Mouse (Mus musculus) skeletal muscle tissue, adult 2 months (tissue): ENCODE data around the gene Il10ra.
A peak's percentile ranks its signal among the peaks of the same experiment; 100 is the strongest.

Source experiments
- DNase-seq: peaks from one replicate; pipeline ENCODE4 v3.0.0-alpha.2; 2012; ENCODE audit warnings: low read depth, low spot score

The Il10ra gene

DNA sequence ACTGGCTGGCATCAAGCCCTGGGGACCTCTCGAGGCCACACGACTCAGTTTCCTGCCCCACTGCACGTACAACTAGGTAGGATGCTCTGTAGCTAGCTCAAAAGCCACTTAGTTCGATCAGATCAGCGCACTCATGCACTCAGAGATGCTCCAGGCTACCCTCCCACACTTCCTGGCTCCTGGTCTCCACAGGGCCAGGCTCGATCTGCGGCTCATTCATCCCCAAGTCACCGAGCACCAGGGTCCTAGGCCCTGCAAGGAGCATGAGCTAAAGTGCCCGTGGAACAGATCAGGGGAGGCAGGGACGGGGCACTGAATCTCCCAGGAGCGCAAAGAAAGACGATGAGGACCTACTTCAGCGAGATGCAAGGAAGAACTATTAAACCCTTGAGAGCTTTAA, 9.9 kb downstream of the Il10ra start:
- no peak for DNase-seq

DNA sequence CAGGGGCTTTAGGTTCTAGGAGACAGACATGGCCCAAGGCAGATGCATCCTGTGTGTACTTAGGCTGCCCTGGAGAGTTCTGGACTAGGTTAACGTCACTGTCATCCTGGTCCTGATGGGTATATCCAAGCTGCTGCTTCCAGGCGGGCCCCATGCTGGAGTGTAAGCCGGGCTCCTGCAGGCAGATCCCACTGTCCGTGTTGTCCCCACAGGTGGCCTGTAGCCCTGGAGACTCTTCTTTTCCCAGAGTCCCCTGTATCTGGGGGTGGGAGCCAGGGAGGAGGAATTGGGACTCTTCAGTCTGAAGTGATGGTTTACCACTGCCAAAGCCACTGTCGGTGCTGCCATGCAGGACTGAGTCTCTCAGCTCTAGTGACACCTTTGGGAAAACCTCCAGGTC, 13.0 kb downstream of the Il10ra start:
- no peak for DNase-seq

DNA sequence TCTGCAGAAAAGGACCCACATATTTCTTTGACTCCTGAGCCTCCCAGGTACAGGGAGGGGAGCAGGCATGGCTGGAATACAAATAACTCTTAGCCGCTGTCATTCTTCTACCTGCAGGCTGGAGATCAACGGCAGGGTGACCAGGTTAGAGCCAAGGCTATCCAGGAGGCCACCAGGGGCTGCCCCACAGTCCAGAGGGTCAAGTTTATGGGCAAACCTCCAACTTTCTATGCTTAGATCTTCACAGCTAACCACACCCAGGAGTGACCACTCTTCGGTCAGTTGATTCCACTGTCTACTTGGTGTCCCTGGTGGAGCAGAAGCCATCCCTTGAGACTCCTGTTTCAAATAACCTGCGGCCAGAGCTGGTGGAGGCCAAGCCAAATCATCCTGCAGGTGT, 13.5 kb downstream of the Il10ra start:
- DNase-seq = no peak

DNA sequence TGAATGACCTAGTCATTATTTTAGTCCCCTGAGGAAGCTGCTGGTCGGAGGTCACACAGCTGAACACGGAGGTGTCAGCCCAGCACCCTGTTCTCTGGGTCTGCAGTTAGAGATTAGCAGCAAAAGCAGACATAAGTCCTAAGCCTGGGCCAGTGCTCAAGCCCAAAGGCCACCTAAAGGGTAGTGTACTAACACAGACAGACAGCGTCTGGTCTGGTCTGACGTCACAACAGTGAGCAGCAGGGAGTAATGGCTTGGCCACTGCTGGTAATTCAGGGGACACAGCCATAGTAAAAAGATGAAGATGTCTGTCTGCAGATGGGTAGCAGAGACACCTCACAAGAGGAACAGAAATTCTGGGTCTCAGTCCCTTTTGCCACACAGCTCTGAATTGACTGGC, 14.3 kb downstream of the Il10ra start:
- no peak for DNase-seq

DNA sequence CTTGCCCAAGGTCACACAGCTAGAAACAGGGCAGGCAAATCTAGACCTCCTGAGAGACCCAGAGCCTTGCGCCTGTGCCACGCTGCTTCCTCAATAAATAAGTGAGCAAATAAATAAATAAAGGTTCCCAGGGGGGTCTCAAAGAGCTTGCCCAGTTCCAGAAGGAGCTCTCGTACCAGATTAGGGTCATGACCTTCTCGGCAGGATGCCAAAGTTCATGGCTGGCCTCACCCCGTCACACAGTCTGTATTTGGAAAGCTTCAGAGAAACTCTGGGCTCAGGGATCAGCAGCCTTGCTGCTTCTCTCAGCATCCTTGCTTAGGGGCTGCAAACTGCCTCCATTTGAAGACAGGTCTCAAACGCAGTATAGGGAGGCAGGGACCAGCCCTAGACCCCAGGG, 14.9 kb downstream of the Il10ra start:
- no peak for DNase-seq

DNA sequence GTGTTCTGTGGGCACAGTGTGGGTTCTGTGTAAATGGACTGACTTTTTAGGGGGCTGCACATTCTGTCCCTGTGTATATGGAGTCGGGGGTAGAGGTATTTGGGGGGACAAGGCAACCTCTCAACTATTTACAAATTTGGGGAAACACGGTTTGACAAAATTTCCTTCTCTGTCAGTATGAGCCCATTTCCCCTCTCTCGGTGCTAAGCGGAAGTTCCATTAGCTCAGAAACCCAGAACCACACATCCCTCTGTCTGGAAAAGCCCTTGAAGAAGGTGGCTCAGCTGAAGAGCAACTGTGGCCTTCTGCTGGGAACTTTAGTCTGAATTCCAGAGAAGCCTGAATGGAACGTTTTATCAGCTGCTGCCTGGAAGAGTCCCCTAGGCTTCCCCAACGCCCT, 16.6 kb downstream of the Il10ra start:
- DNase-seq = no peak

DNA sequence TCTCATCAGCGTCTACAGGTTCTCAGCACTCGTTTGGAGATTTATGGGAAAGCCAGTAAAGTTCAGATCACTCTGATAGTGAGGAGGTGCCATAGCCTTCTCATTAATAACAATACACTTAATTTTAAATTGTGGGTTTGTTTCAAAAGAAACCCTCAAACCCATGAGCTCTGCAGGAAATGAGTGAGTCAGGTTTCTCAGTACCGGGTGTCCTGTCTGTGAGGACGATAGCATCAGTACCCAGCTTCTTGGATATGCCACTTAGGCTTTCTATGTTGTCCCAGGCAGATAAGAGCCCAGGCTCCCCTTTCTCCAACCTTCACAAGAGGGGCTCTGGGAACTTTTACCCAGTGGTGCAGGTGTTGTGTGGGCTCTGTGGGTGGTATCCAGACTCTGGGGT, 17.0 kb downstream of the Il10ra start:
- no peak for DNase-seq

DNA sequence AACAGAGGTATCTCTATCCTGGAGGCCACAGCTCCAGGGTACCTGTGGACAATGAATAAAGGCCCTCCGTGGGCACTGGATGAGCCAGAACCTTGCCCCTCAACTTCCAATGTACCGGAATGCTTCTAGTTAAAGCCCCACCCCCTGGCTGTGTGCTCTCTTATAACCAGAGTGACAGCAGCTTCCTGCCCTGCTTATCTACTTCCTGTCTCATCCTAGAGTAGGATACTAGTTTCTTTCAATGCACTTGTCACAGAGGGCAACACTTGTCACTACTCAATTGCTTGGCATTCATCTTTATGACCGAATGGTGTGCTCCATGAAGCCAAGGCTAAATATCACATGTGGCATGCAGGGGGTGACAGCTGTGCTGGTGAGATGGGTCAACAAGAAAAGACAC, 17.7 kb downstream of the Il10ra start:
- no peak for DNase-seq

DNA sequence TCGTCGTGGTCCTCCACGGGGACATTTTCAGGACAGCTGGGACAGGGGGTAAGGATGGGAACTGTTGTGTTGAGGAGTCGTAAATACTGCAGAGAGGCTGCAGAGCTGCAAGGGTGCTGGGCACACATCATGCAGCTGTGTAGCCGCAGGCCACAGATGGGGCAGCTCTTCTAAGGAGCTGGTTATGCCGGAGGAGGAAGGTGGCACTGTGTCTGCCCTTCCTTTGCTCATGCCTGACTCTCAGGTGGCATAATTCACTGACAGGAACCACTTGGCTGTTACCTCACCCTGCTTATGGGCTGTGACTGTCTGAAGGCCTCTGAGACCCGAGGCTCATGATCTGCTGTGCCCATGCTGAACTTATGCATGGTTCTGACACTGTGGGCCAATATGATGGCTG, 18.6 kb downstream of the Il10ra start:
- DNase-seq = no peak

DNA sequence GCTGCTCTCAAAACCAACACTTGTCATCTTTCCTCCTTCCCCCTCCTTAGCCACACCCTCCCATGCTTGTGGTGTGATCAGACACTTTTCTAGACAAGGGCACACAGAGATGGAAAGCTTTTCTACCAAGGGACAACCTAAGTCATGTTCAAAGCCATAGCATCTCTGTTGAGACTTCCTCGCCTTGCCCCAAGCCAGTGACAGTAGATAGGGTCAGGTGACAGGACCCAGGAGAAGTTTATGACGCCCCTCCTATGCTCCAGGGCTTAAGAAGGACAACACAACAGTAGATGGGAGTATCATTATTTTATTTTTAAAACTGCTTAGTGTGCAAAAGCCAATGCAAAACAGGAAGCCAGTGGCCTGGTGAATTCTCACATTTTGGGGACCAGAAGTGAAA, 21.4 kb downstream of the Il10ra start:
- no peak for DNase-seq

DNA sequence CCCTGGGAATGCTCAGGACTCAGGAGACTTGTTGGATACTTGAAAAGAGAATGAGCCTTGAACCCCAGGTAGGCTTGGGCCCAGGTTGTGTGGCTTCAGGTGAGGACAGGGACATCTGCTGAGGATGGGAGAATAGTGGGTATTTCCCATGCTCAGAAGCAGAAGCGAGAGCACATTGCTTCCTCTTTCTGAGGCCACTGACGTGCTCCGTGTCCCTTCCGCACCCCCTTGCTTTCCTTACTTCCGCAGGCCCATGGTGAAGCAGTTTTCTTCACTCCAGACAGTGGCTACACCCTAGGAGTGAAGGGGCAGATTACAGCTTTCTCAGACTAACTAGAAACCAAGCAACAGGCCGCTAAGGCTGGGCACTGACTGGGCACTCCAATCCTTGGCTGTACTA, 22.9 kb downstream of the Il10ra start:
- peak; percentile 54 for DNase-seq

DNA sequence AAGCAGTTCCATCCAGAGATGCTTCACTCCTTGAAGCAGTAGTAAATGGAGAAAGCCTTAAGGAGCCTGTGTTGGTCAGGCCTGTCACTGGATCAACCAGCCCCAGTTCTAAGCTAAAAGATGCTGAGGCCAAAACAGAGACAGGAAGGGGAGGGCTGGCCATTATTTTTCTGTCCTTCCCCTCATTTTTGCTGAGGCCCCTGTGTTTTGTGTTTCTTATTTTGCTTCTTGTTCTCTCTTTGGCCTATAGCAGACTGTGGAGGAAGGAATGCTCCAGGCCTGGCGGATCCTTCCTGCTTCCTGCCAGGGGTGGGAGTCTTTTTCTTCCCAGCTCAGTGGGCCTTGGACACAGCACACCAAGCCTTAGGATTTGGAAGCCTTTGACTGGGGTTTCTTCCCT, 23.5 kb downstream of the Il10ra start:
- DNase-seq = no peak

DNA sequence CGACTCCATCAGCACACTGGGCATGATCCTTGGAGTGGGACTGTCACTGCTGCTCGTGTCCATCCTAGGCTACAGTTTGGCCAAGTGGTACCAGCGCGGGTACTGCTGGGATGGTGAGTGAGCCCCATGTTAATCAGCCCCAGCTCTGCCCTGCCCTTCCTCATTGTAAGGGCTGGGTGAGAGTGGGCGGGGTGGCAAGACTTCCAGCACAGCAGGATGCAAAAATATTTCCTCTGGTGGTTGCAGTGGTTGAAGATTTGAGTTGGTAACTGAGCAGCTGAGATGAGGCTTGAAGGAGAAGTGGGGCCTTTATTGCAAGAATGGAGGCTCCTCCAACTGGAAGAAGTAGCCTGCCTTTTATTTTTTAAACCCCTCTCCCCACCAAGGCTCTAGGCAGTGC, 27.6 kb downstream of the Il10ra start:
- DNase-seq = no peak

DNA sequence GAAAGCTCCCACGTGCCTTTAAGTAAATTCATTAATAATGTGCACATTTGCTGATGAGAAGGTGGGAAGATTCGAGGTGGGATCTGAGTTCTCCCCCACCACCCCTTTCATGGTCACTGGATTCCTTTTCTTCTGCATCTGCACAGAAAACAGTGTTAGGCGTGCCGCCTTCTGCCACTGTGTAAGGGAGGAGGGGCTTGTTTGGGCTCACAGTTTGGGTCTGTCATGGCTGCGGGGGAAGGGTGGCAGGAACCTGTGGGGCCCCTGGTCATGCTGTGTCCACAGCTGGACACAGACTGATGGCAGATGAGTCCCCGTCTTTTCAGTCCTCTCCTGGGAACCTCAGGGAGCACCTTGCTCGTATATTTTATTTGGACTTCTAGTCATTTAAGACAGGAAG, 32.2 kb downstream of the Il10ra start:
- DNase-seq = no peak

DNA sequence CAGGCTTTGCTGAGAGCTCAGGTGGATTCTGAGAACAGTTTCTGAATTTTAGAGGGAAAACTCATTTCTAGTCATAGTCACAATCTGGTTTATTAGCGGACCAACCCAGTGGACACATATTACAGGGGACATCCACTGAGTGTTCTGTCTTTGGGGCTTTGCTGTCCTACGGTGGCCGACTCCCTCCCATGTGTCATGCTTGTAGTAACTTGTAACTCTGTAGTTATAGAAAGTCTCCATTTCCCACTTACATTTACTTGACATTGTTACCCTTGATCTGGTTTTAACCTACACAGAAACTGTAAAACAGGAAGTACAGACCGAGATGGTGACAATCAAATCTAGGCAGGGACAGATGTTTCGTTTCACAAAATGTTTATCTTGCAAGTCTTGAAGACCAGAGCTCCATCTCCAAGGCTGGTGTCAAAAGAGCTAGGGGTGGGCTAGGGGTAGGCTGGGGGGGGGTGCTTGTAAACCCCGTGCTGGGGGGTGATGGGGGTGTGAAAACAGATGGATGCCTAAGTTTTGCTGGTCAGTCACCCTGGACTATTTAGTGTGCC, 33.2 kb downstream of the Il10ra start:
- no peak for DNase-seq

DNA sequence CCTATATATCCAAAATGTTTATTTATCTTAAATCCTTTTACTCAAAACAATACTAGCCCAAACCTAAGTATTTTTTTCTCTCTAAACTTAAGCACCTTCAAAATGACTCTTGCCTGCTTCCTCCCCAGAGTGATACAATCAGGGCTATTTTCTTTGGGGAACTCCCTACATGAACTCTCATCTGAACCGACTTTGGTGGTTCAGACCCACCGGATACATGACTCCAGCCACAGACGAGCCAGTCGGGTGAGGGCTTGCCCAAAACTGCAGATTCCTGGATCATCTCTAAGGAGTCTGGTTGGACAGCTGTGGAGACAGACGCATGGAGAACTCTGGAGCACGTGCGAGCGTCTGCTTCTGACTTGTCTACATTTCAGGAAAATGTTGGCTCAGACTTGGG, 39.6 kb downstream of the Il10ra start:
- no peak for DNase-seq

DNA sequence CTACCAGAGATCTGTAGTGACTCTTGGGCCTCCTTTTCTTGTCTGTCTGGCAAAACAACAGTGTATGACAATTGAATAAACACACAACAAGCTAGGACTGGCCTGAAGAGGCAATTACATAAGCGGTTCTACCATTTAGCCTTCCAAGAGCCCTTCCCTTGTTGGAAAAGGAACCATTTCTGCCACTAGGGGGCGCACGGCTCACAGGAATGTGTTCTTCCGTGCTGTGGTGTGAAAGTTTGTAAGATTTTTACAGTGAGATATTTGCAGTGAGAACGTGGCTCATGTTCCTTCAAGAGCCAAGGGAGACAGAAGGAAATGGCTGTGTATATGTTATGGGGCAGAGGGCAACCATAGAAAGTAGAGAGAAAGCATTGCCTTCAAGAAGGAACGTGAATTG, 47.4 kb downstream of the Il10ra start:
- peak; percentile 78 for DNase-seq

DNA sequence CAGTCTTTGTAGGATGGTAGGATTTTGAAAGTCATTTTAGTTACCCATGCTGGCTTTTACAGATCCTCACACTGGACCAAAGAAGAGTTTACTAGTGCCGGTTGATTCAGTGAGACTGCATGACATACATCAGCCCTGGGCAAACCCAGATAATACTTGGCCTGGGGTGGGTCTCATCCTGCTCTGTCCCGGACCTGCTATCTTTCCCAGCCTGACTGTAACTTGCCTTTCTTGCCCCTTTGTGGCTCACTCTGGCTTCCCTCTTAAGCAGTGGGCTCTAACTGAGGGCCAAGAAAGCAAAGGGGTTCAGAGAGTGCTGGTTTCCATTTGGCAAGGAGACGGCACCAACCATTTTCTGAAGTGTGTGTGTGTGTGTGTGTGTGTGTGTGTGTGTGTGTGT, 49.3 kb downstream of the Il10ra start:
- DNase-seq = no peak

DNA sequence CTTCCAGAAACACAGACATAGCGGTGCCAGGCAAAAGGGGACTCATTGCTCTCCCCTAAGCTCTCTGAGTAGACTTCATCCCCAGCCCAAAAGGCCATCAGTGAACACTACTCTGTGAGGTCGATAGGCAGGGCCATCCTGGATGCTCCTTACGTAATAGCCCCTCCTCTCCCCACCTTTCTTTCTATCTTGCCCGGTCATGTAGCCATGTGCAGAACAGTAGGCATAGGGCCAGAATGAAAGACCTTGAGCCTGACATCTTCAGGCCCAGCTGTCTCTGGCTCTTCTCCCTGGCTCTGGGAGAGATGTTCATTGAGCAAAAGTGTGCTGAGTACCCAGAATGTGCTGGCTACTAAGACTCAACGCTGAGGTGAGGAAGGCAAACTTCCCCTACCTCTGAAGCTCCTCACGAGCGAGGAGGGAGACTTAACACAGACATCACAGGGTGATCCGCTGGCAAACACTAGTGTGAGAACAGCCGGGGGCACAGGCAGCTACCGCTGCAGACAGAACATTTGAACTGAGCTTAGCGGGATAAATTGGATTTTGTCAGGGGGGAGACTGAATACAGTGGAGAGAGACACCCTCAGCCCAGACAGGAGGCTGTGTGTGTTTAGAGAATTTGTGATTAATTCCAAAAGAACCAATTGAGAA, 53.3 kb downstream of the Il10ra start:
- DNase-seq = no peak

DNA sequence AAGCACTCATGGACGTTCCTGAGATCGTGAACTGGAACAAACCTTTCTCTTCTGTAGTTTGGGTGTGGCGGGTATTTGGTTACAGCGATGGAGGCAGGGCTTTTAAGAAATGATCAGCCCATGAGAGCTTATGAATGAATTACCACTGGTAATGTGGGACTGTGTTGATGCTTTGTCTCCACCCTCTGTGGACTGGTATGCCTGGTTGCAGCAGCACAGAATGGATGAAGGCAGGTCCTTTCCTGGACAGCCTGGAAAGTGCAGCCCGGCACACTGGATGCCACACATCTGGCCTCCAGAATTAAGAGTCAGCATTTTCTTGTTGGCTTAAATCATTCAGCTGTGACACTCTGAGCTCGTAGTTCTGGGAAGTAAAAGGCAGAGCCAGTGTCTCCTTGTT, 56.9 kb downstream of the Il10ra start:
- no peak for DNase-seq

DNA sequence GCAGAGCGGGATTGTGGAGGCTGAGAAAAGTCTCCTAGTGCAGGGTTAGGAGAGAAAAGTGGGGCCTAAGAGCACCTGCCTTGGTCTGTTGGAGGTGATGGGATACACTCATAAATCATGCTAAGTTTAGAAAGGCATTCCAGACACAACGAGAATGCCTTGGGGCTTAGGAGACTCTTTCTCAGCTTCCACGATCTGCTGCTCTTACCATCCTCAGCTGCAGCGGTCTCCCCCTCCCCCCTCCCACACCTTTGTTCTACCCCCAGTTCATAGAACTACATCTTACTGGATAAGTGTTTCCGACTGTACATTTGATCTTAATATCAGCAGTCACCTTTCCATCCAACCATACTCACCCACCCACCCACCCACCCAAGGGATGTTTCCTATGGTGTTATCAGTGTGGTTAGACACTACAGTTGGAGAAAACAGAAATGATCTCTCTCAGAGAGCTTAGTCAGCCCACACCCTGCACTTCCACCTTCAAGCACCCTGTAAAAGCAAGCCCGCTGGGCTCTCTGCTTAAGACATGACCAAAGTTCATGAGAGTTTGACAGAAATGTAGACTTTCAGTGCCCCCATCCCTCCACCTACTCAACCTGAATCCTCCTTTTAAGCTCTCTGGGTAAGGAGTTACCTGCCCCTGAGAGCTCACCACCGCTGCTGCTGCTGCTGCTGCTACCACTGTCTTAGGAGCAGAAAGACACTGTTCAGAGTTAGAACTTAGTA, 61.8 kb downstream of the Il10ra start:
- DNase-seq = no peak

DNA sequence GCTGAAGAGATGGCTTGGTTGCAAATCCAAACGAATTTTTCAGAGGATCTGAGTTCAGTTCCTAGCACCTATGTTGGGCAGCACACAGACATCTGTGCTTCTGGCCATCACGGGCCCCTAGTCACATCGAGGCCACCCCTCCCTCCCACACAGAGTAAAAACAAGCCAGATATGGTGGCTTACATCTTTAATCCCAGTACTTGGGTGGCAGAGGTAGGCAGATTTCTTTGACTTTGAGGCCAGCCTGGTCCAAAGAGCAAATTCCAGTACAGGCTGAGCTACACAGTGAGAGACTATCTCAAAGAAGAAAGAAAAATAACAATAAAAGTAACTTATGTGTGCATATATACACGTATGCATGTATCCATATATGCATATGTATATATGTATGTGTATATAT, 62.8 kb downstream of the Il10ra start:
- no peak for DNase-seq

DNA sequence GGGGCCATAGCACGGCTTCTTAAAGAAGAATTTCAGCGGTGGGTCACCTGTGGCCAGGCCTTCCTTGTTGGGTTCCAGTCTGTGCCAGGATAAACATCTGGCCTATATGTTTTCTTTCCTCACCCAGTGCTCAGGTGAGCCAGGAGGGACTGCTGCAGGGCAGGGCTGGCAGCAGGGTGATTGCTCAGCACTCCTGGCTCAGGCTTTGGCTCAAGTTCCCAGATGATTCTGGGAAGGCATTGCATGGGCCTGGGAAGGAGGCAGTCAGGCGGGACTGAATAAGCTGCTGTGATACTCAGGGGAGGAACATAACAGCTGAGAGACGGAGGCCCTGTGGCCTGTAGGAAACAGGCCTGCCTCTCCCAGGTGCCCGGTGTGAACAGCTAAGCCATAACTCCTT, 63.8 kb downstream of the Il10ra start:
- no peak for DNase-seq
